Mouse (Mus musculus): ENCODE data around the gene Nfe2. TPM values are rescaled to one million over a fixed set of nuclear protein-coding genes. Genes with fewer than 3 reads are reported as not detected.

The Nfe2 gene
- polyA plus RNA-seq, 1 experiment from 2014 or later, result 4.3 TPM

GRCm38 (mm10) chr15:103294649-103295048 is 36.4 kb upstream of the Nfe2 start:
- Histone ChIP-seq H3K4me2 (ENCODE audit: low read depth, low read length) (no peak overlapping the region), H3K27me3 (ENCODE audit: control insufficient read depth, insufficient read depth, low read depth, low read length) (no peaks in the 10 kb centered on the region), H3K36me3 (ENCODE audit: control insufficient read depth, insufficient read depth, low read length) (peaks cover 36% of the 10 kb centered on the region), H3K9me3 (ENCODE audit: control insufficient read depth, low read length) (no peaks in the 10 kb centered on the region), H3K4me1 (replicated peaks; ENCODE audit: control insufficient read depth, insufficient read depth, low read length) (peaks cover 24% of the 10 kb centered on the region), H3K27ac (ENCODE audit: low read length) (no peak overlapping the region), H3K9ac (ENCODE audit: low read length) (no peak overlapping the region), H3K4me3 (ENCODE audit: low read length) (no peak overlapping the region)
- ATAC-seq (ENCODE audit: low read depth), result no peak
- 86% methylated on average over 2 of the region's 2 CpGs for WGBS

GRCm38 (mm10) chr15:103293375-103293774 is 35.2 kb upstream of the Nfe2 start:
- ATAC-seq (ENCODE audit: low read depth), result no peak
- H3K9me3 ChIP-seq (ENCODE audit: control insufficient read depth, low read length), result no peaks in the 10 kb centered on the region
- H3K27ac ChIP-seq (ENCODE audit: low read length), result no peak overlapping the region
- H3K36me3 ChIP-seq (ENCODE audit: control insufficient read depth, insufficient read depth, low read length), result peaks cover 36% of the 10 kb centered on the region
- no peak overlapping the region for H3K4me2 ChIP-seq (ENCODE audit: low read depth, low read length)
- peaks cover 19% of the 10 kb centered on the region for H3K4me1 ChIP-seq (replicated peaks; ENCODE audit: control insufficient read depth, insufficient read depth, low read length)
- no peak overlapping the region for H3K9ac ChIP-seq (ENCODE audit: low read length)
- WGBS, result 100% methylated on average over 2 of the region's 2 CpGs
- no peaks in the 10 kb centered on the region for H3K27me3 ChIP-seq (ENCODE audit: control insufficient read depth, insufficient read depth, low read depth, low read length)
- no peak overlapping the region for H3K4me3 ChIP-seq (ENCODE audit: low read length)

- Histone ChIP-seq H3K9me3 (ENCODE audit: control insufficient read depth, low read length) (no peaks in the 10 kb centered on the region), H3K4me1 (replicated peaks; ENCODE audit: control insufficient read depth, insufficient read depth, low read length) (peaks cover 19% of the 10 kb centered on the region), H3K9ac (ENCODE audit: low read length) (no peak overlapping the region), H3K4me3 (ENCODE audit: low read length) (no peak overlapping the region), H3K4me2 (ENCODE audit: low read depth, low read length) (no peak overlapping the region), H3K27me3 (ENCODE audit: control insufficient read depth, insufficient read depth, low read depth, low read length) (no peaks in the 10 kb centered on the region), H3K36me3 (ENCODE audit: control insufficient read depth, insufficient read depth, low read length) (peaks cover 36% of the 10 kb centered on the region), H3K27ac (ENCODE audit: low read length) (no peak overlapping the region)
- WGBS, result 88% methylated on average over 4 of the region's 4 CpGs
- no peak for ATAC-seq (ENCODE audit: low read depth)
These were observed 34.6 kb upstream of the Nfe2 start for GRCm38 (mm10) chr15:103292673-103293345.

GRCm38 (mm10) chr15:103290843-103291242 is 32.6 kb upstream of the Nfe2 start:
- no peak overlapping the region for H3K4me2 ChIP-seq (ENCODE audit: low read depth, low read length)
- no peak overlapping the region for H3K27ac ChIP-seq (ENCODE audit: low read length)
- H3K4me3 ChIP-seq (ENCODE audit: low read length), result no peak overlapping the region
- peaks cover 36% of the 10 kb centered on the region for H3K36me3 ChIP-seq (ENCODE audit: control insufficient read depth, insufficient read depth, low read length)
- H3K27me3 ChIP-seq (ENCODE audit: control insufficient read depth, insufficient read depth, low read depth, low read length), result no peaks in the 10 kb centered on the region
- 86% methylated on average over 9 of the region's 9 CpGs for WGBS
- H3K9ac ChIP-seq (ENCODE audit: low read length), result no peak overlapping the region
- ATAC-seq (ENCODE audit: low read depth), result no peak
- peaks cover 6% of the 10 kb centered on the region for H3K4me1 ChIP-seq (replicated peaks; ENCODE audit: control insufficient read depth, insufficient read depth, low read length)
- H3K9me3 ChIP-seq (ENCODE audit: control insufficient read depth, low read length), result no peaks in the 10 kb centered on the region

- H3K9me3 ChIP-seq (ENCODE audit: control insufficient read depth, low read length), result no peaks in the 10 kb centered on the region
- H3K27ac ChIP-seq (ENCODE audit: low read length), result no peak overlapping the region
- H3K4me3 ChIP-seq (ENCODE audit: low read length), result no peak overlapping the region
- no peaks in the 10 kb centered on the region for H3K27me3 ChIP-seq (ENCODE audit: control insufficient read depth, insufficient read depth, low read depth, low read length)
- no peak overlapping the region for H3K9ac ChIP-seq (ENCODE audit: low read length)
- WGBS, result 69% methylated on average over 6 of the region's 6 CpGs
- H3K36me3 ChIP-seq (ENCODE audit: control insufficient read depth, insufficient read depth, low read length), result peaks cover 36% of the 10 kb centered on the region
- ATAC-seq (ENCODE audit: low read depth), result no peak
- H3K4me2 ChIP-seq (ENCODE audit: low read depth, low read length), result no peak overlapping the region
- peaks cover 7% of the 10 kb centered on the region for H3K4me1 ChIP-seq (replicated peaks; ENCODE audit: control insufficient read depth, insufficient read depth, low read length)
These were observed 32.2 kb upstream of the Nfe2 start for GRCm38 (mm10) chr15:103290417-103290816.

- Histone ChIP-seq H3K4me3 (ENCODE audit: low read length) (no peak overlapping the region), H3K4me1 (replicated peaks; ENCODE audit: control insufficient read depth, insufficient read depth, low read length) (peaks cover 9% of the 10 kb centered on the region), H3K4me2 (ENCODE audit: low read depth, low read length) (no peak overlapping the region), H3K9me3 (ENCODE audit: control insufficient read depth, low read length) (no peaks in the 10 kb centered on the region), H3K27me3 (ENCODE audit: control insufficient read depth, insufficient read depth, low read depth, low read length) (no peaks in the 10 kb centered on the region), H3K9ac (ENCODE audit: low read length) (no peak overlapping the region), H3K36me3 (ENCODE audit: control insufficient read depth, insufficient read depth, low read length) (peaks cover 36% of the 10 kb centered on the region), H3K27ac (ENCODE audit: low read length) (no peak overlapping the region)
- whole genome bisulfite sequencing, result 58% methylated on average over 5 of the region's 5 CpGs
- ATAC-seq (ENCODE audit: low read depth), result no peak
These were observed 31.4 kb upstream of the Nfe2 start for GRCm38 (mm10) chr15:103289600-103289999.

GRCm38 (mm10) chr15:103285778-103286417 is 27.7 kb upstream of the Nfe2 start:
- ATAC-seq (ENCODE audit: low read depth), result peak; percentile 66
- H3K4me2 ChIP-seq (ENCODE audit: low read depth, low read length), result no peak overlapping the region
- peaks cover 8% of the 10 kb centered on the region for H3K36me3 ChIP-seq (ENCODE audit: control insufficient read depth, insufficient read depth, low read length)
- H3K9me3 ChIP-seq (ENCODE audit: control insufficient read depth, low read length), result no peaks in the 10 kb centered on the region
- H3K27me3 ChIP-seq (ENCODE audit: control insufficient read depth, insufficient read depth, low read depth, low read length), result no peaks in the 10 kb centered on the region
- no peak overlapping the region for H3K9ac ChIP-seq (ENCODE audit: low read length)
- 23% methylated on average over 1 of the region's 1 CpGs for WGBS
- H3K27ac ChIP-seq (ENCODE audit: low read length), result peak overlapping the region; percentile 71
- H3K4me1 ChIP-seq (replicated peaks; ENCODE audit: control insufficient read depth, insufficient read depth, low read length), result peaks cover 9% of the 10 kb centered on the region
- H3K4me3 ChIP-seq (ENCODE audit: low read length), result no peak overlapping the region

- Histone ChIP-seq H3K9ac (ENCODE audit: low read length) (no peak overlapping the region), H3K4me3 (ENCODE audit: low read length) (no peak overlapping the region)
These were observed 26.4 kb upstream of the Nfe2 start for GRCm38 (mm10) chr15:103284647-103285046.

GRCm38 (mm10) chr15:103284066-103284465 is 25.9 kb upstream of the Nfe2 start:
- Histone ChIP-seq H3K4me3 (ENCODE audit: low read length) (no peak overlapping the region), H3K36me3 (ENCODE audit: control insufficient read depth, insufficient read depth, low read length) (peaks cover 4% of the 10 kb centered on the region; the same call in 1 of the 2 replicates), H3K4me1 (replicated peaks; ENCODE audit: control insufficient read depth, insufficient read depth, low read length) (peaks cover 9% of the 10 kb centered on the region), H3K27me3 (ENCODE audit: control insufficient read depth, insufficient read depth, low read depth, low read length) (no peaks in the 10 kb centered on the region), H3K9me3 (ENCODE audit: control insufficient read depth, low read length) (no peaks in the 10 kb centered on the region), H3K27ac (ENCODE audit: low read length) (no peak overlapping the region), H3K9ac (ENCODE audit: low read length) (no peak overlapping the region), H3K4me2 (ENCODE audit: low read depth, low read length) (no peak overlapping the region)
- ATAC-seq (ENCODE audit: low read depth), result no peak
- 57% methylated on average over 3 of the region's 3 CpGs for WGBS

More at GRCm38 (mm10) chr15:103284647-103285046, 26.4 kb upstream of the Nfe2 start:
- H3K4me1 ChIP-seq (replicated peaks; ENCODE audit: control insufficient read depth, insufficient read depth, low read length), result peaks cover 9% of the 10 kb centered on the region
- ATAC-seq (ENCODE audit: low read depth), result peak; percentile 29; the same call in 1 of the 2 replicates
- no peak overlapping the region for H3K4me2 ChIP-seq (ENCODE audit: low read depth, low read length)
- H3K27me3 ChIP-seq (ENCODE audit: control insufficient read depth, insufficient read depth, low read depth, low read length), result no peaks in the 10 kb centered on the region
- peaks cover 4% of the 10 kb centered on the region; the same call in 1 of the 2 replicates for H3K36me3 ChIP-seq (ENCODE audit: control insufficient read depth, insufficient read depth, low read length)
- H3K27ac ChIP-seq (ENCODE audit: low read length), result no peak overlapping the region
- no peaks in the 10 kb centered on the region for H3K9me3 ChIP-seq (ENCODE audit: control insufficient read depth, low read length)
- 31% methylated on average over 2 of the region's 2 CpGs for WGBS

Data from lung, embryonic 16.5 days (tissue).